Mouse (Mus musculus) liver, embryonic 16.5 days (tissue): ENCODE data around the gene 2410131K14Rik. TPM values are rescaled to one million over a fixed set of nuclear protein-coding genes. Genes with fewer than 3 reads are reported as not detected.
A peak's percentile ranks its signal among the peaks of the same experiment; 100 is the strongest.

ENCODE experiments used
- ATAC-seq: fragments of 200-750 bp; cut with Nextera tagmentation; 2 replicates; pipeline ENCODE4 v1.8.0; 2017; ENCODE audit warnings: low read depth, mild to moderate bottlenecking, moderate number of reproducible peaks, moderate library complexity
- H3K27ac ChIP-seq: fragments of 300-500 bp; sonication (generic); 2 replicates; pipeline ENCODE4 v1.5.1; 2014; ENCODE audit warnings: mild to moderate bottlenecking, low read length
- H3K27me3 ChIP-seq: fragments of 300-500 bp; sonication (generic); 2 replicates; pipeline ENCODE4 v1.6.1; 2014; ENCODE audit warnings: low read depth, low read length, mixed read lengths; ENCODE audit not compliant: control insufficient read depth, insufficient read depth
- H3K36me3 ChIP-seq: fragments of 300-500 bp; sonication (generic); 2 replicates; pipeline ENCODE4 v1.6.1; 2014; ENCODE audit warnings: mild to moderate bottlenecking; ENCODE audit not compliant: control insufficient read depth, insufficient read depth
- H3K4me1 ChIP-seq: fragments of 300-500 bp; sonication (generic); 2 replicates; pipeline ENCODE4 v1.6.1; 2014; ENCODE audit warnings: low read depth, low read length, mixed read lengths; ENCODE audit not compliant: control insufficient read depth
- H3K4me2 ChIP-seq: fragments of 300-500 bp; sonication (generic); 2 replicates; pipeline ENCODE4 v1.6.1; 2014; ENCODE audit warnings: low read depth, low read length, mixed read lengths
- H3K4me3 ChIP-seq: fragments of 300-500 bp; sonication (generic); 2 replicates; pipeline ENCODE4 v1.5.1; 2014; ENCODE audit warnings: low read depth, mild to moderate bottlenecking, low read length
- H3K9ac ChIP-seq: fragments of 300-500 bp; sonication (generic); 2 replicates; pipeline ENCODE4 v1.6.1; 2014; ENCODE audit warnings: low read depth, low read length
- H3K9me3 ChIP-seq: fragments of 300-500 bp; sonication (generic); replicated peaks from 2 replicates; pipeline ENCODE4 v1.6.1; 2016; ENCODE audit warnings: low read length; ENCODE audit not compliant: control insufficient read depth
- WGBS: fragments of 180-500 bp; shearing (Covaris S2); extraction: QIAGEN DNeasy Blood & Tissue Kit; methylation state at CpG from one replicate; pipeline ENCODE4 v1.1.7; 2014; ENCODE audit not compliant: insufficient replicate concordance; 5-methylcytosine and 5-hydroxymethylcytosine counted together
- polyA plus RNA-seq: library from polyadenylated mRNA; unstranded; fragments of >200 nt; fragmentation: Nextera tagmentation; extraction: Ambion mirVana; gene quantifications from 2 replicates; pipeline ENCODE4 v1.2.1, GENCODE M21; 2015

2410131K14Rik gene
- polyA plus RNA-seq, 1 experiment from 2014 or later = 1.3 TPM

DNA sequence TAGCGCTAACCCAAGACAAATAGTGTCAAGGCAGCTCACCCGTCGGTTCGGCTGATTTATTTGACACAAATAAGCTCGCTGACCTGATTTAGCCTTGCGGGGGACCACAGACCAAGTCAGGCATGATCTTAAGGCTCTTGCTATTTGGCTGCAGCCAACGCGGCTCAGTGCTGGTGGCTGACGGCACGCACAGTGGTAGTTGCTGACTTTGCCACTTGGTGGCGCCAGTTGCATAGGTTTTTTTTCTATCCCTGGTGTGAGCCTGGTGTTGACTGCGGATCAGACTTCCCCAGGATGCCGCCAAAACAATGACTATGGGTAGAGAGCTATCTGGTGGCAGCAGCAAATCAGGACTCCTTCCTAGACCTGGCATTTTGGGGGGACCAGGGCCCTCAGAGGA lies 24.0 kb downstream of the 2410131K14Rik start:
- H3K4me2 ChIP-seq = no peak overlapping the region
- peak; percentile 54; the same call in 1 of the 2 replicates for ATAC-seq
- H3K27ac ChIP-seq = no peak overlapping the region
- no peaks in the 10 kb centered on the region for H3K9me3 ChIP-seq
- H3K4me1 ChIP-seq = no peaks in the 10 kb centered on the region; the same call in 1 of the 2 replicates
- H3K4me3 ChIP-seq = no peak overlapping the region
- 1% methylated on average over 13 of the region's 13 CpGs for WGBS
- no peaks in the 10 kb centered on the region for H3K36me3 ChIP-seq
- H3K9ac ChIP-seq = no peak overlapping the region
- H3K27me3 ChIP-seq = peaks cover 12% of the 10 kb centered on the region

DNA sequence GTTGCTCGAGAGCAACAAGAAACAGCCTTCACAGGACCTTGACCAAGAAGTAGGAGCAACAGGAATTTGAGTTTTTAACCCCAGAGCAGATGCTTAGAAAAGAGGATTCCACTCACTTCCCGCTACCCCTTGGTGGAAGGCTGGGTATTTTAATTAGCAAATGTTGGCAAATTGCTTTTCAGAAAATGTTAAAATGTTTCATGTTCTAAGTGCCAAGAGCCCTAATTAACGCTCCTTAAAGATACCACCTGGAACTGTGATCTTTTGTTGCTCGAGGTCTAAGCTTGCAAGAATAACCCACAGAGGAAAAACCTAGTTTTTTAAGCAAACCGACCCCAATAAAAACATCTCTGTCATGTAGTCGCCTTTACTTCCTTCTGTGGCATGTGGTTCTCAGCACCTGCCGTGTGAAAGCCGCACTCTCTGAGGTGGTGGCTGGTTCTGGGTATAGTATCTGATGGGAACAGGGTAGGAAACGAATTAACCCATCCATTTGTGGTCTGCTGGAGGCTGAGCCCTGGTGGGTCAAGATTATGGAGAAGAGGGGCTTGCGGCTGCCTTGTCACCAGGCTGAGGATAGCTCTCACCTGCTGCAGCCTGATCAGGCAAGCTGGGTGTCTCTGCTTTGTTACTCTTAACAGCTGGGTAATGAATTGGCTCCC lies 26.6 kb downstream of the 2410131K14Rik start:
- Histone ChIP-seq H3K36me3 (no peaks in the 10 kb centered on the region), H3K9ac (no peak overlapping the region), H3K4me2 (no peak overlapping the region), H3K27me3 (peaks cover 12% of the 10 kb centered on the region), H3K27ac (no peak overlapping the region), H3K4me3 (no peak overlapping the region), H3K9me3 (no peaks in the 10 kb centered on the region), H3K4me1 (no peaks in the 10 kb centered on the region; the same call in 1 of the 2 replicates)
- no peak for ATAC-seq
- 27% methylated on average over 10 of the region's 10 CpGs for WGBS

DNA sequence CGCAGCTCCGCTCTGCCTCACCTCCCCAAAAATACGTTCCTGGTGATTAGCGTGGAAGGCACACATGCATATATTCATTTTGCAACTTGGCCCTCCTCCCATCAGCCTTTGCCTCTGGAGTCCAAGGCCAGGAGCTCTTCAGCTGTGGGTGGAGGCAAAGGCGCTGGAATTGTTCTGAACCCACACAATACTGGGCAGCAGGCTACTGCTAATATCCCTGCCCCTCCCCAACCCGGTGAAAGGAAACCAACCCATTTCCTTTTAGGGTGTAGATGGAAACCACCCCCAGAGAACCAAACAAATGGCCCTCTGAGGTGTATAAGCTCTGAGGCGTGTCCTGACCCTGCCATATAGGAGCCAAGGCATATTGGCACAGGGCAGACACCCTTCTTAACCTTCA lies 28.4 kb downstream of the 2410131K14Rik start:
- WGBS = 49% methylated on average over 7 of the region's 7 CpGs
- H3K9me3 ChIP-seq = no peaks in the 10 kb centered on the region
- H3K36me3 ChIP-seq = no peaks in the 10 kb centered on the region
- H3K4me3 ChIP-seq = no peak overlapping the region
- no peak overlapping the region for H3K4me2 ChIP-seq
- no peak overlapping the region for H3K27ac ChIP-seq
- H3K27me3 ChIP-seq = peaks cover 12% of the 10 kb centered on the region
- no peaks in the 10 kb centered on the region; the same call in 1 of the 2 replicates for H3K4me1 ChIP-seq
- no peak for ATAC-seq
- no peak overlapping the region for H3K9ac ChIP-seq

DNA sequence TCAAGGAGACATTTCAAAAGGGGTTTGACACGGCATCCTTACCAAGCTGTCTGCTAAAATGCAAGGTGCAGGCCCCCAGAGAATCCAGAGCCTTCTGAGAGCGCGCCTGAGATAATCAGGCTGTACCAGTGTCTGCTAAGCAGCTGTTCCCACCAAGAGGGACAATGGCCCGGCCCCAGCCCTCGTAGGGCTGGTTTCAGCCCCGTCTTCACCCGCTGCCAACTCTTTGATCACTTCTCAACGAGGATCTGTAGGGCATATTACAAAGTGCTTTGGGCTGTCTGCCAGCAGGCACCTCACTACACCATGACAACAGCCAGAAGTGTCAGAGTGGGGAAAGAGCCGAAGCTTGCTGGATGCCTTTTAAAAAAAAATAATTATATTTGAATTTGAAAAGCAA lies 29.5 kb downstream of the 2410131K14Rik start:
- Histone ChIP-seq H3K9me3 (no peaks in the 10 kb centered on the region), H3K9ac (no peak overlapping the region), H3K4me2 (no peak overlapping the region), H3K4me1 (no peaks in the 10 kb centered on the region), H3K36me3 (no peaks in the 10 kb centered on the region), H3K27me3 (peaks cover 12% of the 10 kb centered on the region), H3K27ac (no peak overlapping the region), H3K4me3 (no peak overlapping the region)
- WGBS = 41% methylated on average over 9 of the region's 9 CpGs
- no peak for ATAC-seq

DNA sequence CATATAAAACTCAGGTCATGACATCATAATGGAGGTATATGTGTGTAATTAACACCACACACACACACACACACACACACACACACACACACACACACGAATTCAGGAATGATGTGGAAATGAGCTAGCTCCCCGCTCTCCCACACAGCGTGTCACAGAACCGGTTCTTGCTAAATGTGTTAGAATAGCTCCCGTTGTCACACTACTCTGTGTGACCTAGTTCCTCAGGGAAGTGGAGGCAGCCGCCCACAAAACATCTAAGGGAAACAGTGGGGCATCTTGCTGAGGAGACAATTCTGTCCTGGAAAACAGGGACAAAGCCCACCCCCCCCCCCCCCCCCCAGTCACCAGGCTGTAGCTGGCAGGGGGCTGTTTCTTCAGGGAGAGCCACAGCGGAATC lies 31.3 kb downstream of the 2410131K14Rik start:
- Histone ChIP-seq H3K4me3 (no peak overlapping the region), H3K9ac (no peak overlapping the region), H3K4me2 (no peak overlapping the region), H3K27ac (no peak overlapping the region), H3K9me3 (no peaks in the 10 kb centered on the region), H3K27me3 (peaks cover 8% of the 10 kb centered on the region), H3K36me3 (no peaks in the 10 kb centered on the region), H3K4me1 (no peaks in the 10 kb centered on the region)
- WGBS = 49% methylated on average over 7 of the region's 7 CpGs
- ATAC-seq = no peak

DNA sequence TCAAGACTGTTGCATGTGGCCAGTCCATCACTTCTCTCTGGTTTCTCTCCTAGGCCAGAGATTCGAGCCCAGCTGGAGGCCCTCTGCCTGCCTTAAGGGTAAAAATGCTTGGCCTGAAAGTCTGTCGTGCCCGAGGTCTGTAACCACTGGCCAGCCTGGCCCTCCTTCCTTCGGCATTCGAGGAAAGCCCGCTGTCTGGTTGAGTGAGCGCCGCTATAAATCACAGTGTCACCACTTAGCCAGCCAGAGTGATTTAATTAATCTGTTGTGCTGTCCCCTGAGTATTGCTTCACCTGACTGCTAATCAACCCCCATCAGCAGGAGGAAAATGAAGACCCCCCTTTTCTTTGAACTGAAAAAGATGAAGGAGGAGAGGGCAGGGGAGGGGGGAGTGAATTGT lies 31.7 kb downstream of the 2410131K14Rik start:
- no peak overlapping the region for H3K4me3 ChIP-seq
- H3K9me3 ChIP-seq = no peaks in the 10 kb centered on the region
- H3K9ac ChIP-seq = no peak overlapping the region
- no peaks in the 10 kb centered on the region for H3K36me3 ChIP-seq
- no peak for ATAC-seq
- H3K4me1 ChIP-seq = no peaks in the 10 kb centered on the region
- H3K27ac ChIP-seq = no peak overlapping the region
- WGBS = 36% methylated on average over 8 of the region's 8 CpGs
- peaks cover 5% of the 10 kb centered on the region for H3K27me3 ChIP-seq
- H3K4me2 ChIP-seq = no peak overlapping the region

DNA sequence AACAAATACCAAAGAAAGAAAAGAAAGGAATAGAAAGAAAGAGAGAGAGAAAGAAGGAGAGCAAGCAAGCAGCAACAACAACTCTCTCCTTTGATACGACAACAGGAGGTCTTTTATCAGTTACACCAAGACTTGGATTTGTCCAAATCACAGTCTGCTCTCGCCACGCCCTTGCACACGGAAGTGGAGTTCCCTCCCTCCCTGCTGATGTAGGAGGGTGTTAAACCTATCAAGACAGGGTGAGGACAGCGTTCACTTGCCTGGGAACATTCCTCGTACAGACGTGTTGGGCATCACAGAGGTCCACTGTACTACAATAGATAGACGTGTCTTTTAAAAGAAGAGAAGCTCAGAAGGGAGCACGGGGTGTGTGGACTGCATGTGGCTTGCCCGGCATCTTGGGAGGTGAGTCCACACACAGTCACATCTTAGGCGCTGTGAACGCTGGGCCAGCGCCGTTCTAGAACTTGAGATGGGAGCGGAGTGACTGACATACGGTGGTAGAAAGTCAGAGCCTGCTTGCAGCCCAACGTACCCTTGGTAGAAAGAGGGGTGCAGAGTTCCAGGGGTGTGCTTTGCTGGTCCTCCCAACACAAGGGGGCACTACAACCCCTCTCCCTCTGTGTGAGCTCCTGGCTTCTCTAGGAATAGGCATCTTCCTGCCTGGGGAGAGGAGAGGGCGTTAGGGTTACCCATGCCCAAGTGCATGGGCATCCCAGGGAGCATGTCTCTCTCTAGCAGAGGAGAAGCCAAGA lies 32.9 kb downstream of the 2410131K14Rik start:
- H3K9ac ChIP-seq = no peak overlapping the region
- H3K4me3 ChIP-seq = no peak overlapping the region
- no peaks in the 10 kb centered on the region for H3K9me3 ChIP-seq
- no peak for ATAC-seq
- no peak overlapping the region for H3K27ac ChIP-seq
- no peaks in the 10 kb centered on the region for H3K27me3 ChIP-seq
- no peaks in the 10 kb centered on the region for H3K4me1 ChIP-seq
- no peaks in the 10 kb centered on the region for H3K36me3 ChIP-seq
- H3K4me2 ChIP-seq = no peak overlapping the region
- WGBS = 72% methylated on average over 18 of the region's 18 CpGs

DNA sequence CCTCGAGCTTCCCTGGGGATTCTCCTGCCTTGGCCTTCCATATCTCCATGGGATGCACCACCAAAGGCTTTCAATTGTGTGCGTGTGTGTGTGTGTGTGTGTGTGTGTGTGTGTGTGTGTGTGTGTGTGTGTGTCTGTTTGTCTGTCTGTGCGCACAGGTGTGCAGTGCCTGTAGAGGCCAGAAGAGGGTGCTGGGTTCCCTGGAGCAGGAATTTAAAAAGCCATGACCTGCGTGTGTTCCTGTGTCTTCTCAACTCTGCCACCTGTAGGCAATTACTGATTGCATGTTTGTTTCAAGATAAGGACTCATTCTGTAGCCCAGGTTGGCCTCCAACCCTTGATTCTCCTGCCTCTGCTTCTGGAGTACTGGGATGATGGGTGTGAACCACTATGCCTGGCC lies 46.4 kb downstream of the 2410131K14Rik start:
- WGBS = 66% methylated on average over 4 of the region's 4 CpGs
- peaks cover 5% of the 10 kb centered on the region for H3K4me1 ChIP-seq
- ATAC-seq = no peak
- H3K27ac ChIP-seq = no peak overlapping the region
- no peaks in the 10 kb centered on the region for H3K9me3 ChIP-seq
- H3K4me2 ChIP-seq = no peak overlapping the region
- no peaks in the 10 kb centered on the region for H3K36me3 ChIP-seq
- H3K9ac ChIP-seq = no peak overlapping the region
- H3K27me3 ChIP-seq = no peaks in the 10 kb centered on the region
- H3K4me3 ChIP-seq = no peak overlapping the region

DNA sequence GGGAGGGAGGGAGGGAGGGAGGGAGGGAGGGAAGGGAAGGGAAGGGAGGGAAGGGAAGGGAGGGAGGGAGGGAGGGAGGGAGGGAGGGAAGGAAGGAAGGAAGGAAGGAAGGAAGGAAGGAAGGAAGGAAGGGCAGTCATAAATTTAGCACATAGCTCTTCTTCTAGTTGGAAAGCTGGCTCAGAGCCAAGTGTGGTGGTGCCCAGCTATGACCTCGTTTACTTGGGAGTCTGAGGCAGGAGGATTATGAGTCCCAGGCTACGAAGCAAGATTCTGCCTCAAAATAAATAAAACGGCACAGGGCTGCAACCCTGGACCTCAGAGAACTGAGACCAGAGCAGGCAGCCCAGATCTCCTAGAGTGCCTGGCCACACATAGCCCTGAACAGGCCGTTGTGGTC lies 47.4 kb downstream of the 2410131K14Rik start:
- WGBS = 51% methylated on average over 4 of the region's 4 CpGs
- Histone ChIP-seq H3K27ac (no peak overlapping the region), H3K27me3 (no peaks in the 10 kb centered on the region), H3K4me2 (no peak overlapping the region), H3K4me3 (no peak overlapping the region), H3K9ac (no peak overlapping the region), H3K36me3 (no peaks in the 10 kb centered on the region), H3K4me1 (peaks cover 5% of the 10 kb centered on the region), H3K9me3 (no peaks in the 10 kb centered on the region)
- ATAC-seq = no peak
